Comparison of ENCODE assay signal across 8 mouse cellular contexts in genomic region chr5:142400181-142400883, GRCm38 (mm10). TPM values are rescaled to one million over a fixed set of nuclear protein-coding genes. Genes with fewer than 3 reads are reported as not detected.
DNase-seq lines count a peak whose midpoint lies in the region; ATAC-seq and TF ChIP-seq lines count a peak whose summit lies in the region.

No protein-coding gene starts in this region.

- TF ChIP-seq POLR2A in MEL (IDR thresholded peaks at IDR 0.05; ENCODE audit: control insufficient read depth in 1 of 2, insufficient read depth in 1 of 2, low read depth in 1 of 2, low read length in 2 of 2, poor library complexity in 1 of 2) = no peak

- intact Hi-C loops in left cerebral cortex, postnatal 4 days (cut with DNase I) = loop anchor here (5.0 kb wide), 1 partner anchor 33 kb away; no protein-coding TSS in a partner anchor
- intact Hi-C loops in left cerebral cortex, postnatal 14 days (cut with DNase I) = no loop called here

- peaks cover 0 to 20% of the 10 kb centered on the region in 2 experiments; a peak in 3 of 4 replicates for H3K4me1 ChIP-seq in MEL (ENCODE audit: control insufficient read depth in 1 of 2, insufficient read depth in 2 of 2, low read length in 2 of 2)
- peaks cover 27% of the 10 kb centered on the region for H3K4me1 ChIP-seq in forebrain, embryonic 14.5 days (ENCODE audit: control insufficient read depth, insufficient read depth, low read length)
- peaks cover 32% of the 10 kb centered on the region for H3K4me1 ChIP-seq in kidney, postnatal 0 days (replicated peaks; ENCODE audit: insufficient read depth, low read length)
- peaks cover 64% of the 10 kb centered on the region for H3K4me1 ChIP-seq in midbrain, embryonic 10.5 days

- H3K4me3 ChIP-seq in MEL (ENCODE audit: control insufficient read depth in 1 of 2, insufficient read depth in 1 of 2, low read depth in 2 of 2, low read length in 2 of 2) = peak overlapping the region; percentile 60 to 88
- H3K4me3 ChIP-seq in forebrain, embryonic 14.5 days (ENCODE audit: low read depth, low read length) = peak overlapping the region; percentile 96
- H3K4me3 ChIP-seq in kidney, postnatal 0 days (replicated peaks; ENCODE audit: low read depth, low read length) = peak overlapping the region; percentile 6; the same call in 1 of the 2 replicates
- peak overlapping the region; percentile 96 for H3K4me3 ChIP-seq in midbrain, embryonic 10.5 days

- peak; percentile 30 to 45 for DNase-seq in cerebellum, postnatal 10 days
- no peak for DNase-seq in cerebellum, adult 11-12 months
- DNase-seq in MEL (ENCODE audit: low read depth, low spot score) = peak; percentile 16
- no peak for DNase-seq in forebrain, embryonic 14.5 days (ENCODE audit: low spot score)
- no peak for DNase-seq in kidney, postnatal 0 days (ENCODE audit: low spot score)
- no peak for DNase-seq in midbrain, embryonic 10.5 days (ENCODE audit: low spot score)
- DNase-seq in left cerebral cortex, postnatal 4 days = no peak
- no peak for DNase-seq in left cerebral cortex, postnatal 14 days (ENCODE audit: low spot score in 2 of 2)

- H3K9me3 ChIP-seq in MEL (replicated peaks; ENCODE audit: insufficient read depth, low read length) = no peaks in the 10 kb centered on the region
- no peaks in the 10 kb centered on the region for H3K9me3 ChIP-seq in forebrain, embryonic 14.5 days (replicated peaks; ENCODE audit: control insufficient read depth, low read length)
- no peaks in the 10 kb centered on the region for H3K9me3 ChIP-seq in kidney, postnatal 0 days (replicated peaks; ENCODE audit: low read length)
- H3K9me3 ChIP-seq in midbrain, embryonic 10.5 days (replicated peaks) = no peaks in the 10 kb centered on the region

- peak overlapping the region; percentile 68 for H3K9ac ChIP-seq in MEL (ENCODE audit: control insufficient read depth, low read depth, low read length, poor library complexity, severe bottlenecking)
- H3K9ac ChIP-seq in forebrain, embryonic 14.5 days (ENCODE audit: low read length) = peak overlapping the region; percentile 93
- no peak overlapping the region; the same call in 1 of the 2 replicates for H3K9ac ChIP-seq in kidney, postnatal 0 days (ENCODE audit: low read depth, low read length)

- H3K4me2 ChIP-seq in forebrain, embryonic 14.5 days (ENCODE audit: low read length) = peak overlapping the region; percentile 92
- H3K4me2 ChIP-seq in kidney, postnatal 0 days (ENCODE audit: low read length) = peak overlapping the region; percentile 83

- TF ChIP-seq CTCF in MEL (IDR thresholded peaks at IDR 0.05 in 2 of 3, conservative IDR thresholded peaks at IDR 0.05 in 1 of 3; ENCODE audit: control insufficient read depth in 1 of 3, insufficient read depth in 1 of 3, low read depth in 2 of 3, low read length in 3 of 3, poor library complexity in 1 of 3, severe bottlenecking in 1 of 3) = no peak
- no peak for TF ChIP-seq CTCF in kidney, postnatal 0 days (IDR thresholded peaks at IDR 0.05; ENCODE audit: low read depth)

- no peaks in the 10 kb centered on the region for H3K27me3 ChIP-seq in MEL (ENCODE audit: control insufficient read depth in 1 of 2, insufficient read depth in 2 of 2, low read length in 2 of 2)
- H3K27me3 ChIP-seq in forebrain, embryonic 14.5 days (replicated peaks; ENCODE audit: control insufficient read depth, insufficient read depth, low read length) = no peaks in the 10 kb centered on the region
- no peaks in the 10 kb centered on the region for H3K27me3 ChIP-seq in kidney, postnatal 0 days (ENCODE audit: insufficient read depth, low read length)
- H3K27me3 ChIP-seq in midbrain, embryonic 10.5 days (ENCODE audit: low read depth, poor library complexity, severe bottlenecking) = no peaks in the 10 kb centered on the region

- no peak for ATAC-seq in forebrain, embryonic 14.5 days
- no peak for ATAC-seq in kidney, postnatal 0 days (replicated peaks; ENCODE audit: low FRiP score, low read depth)

- no peak overlapping the region for H3K27ac ChIP-seq in MEL (ENCODE audit: control insufficient read depth, low read depth, low read length)
- no peak overlapping the region for H3K27ac ChIP-seq in forebrain, embryonic 14.5 days (ENCODE audit: low read depth, low read length)
- no peak overlapping the region for H3K27ac ChIP-seq in kidney, postnatal 0 days
- H3K27ac ChIP-seq in midbrain, embryonic 10.5 days (replicated peaks) = peak overlapping the region; percentile 95

- H3K36me3 ChIP-seq in MEL (ENCODE audit: control insufficient read depth in 1 of 2, insufficient read depth in 2 of 2, low read length in 2 of 2) = peaks cover 0 to 7% of the 10 kb centered on the region in 2 experiments; a peak in 1 of 4 replicates
- no peaks in the 10 kb centered on the region for H3K36me3 ChIP-seq in forebrain, embryonic 14.5 days (ENCODE audit: control insufficient read depth, insufficient read depth, low read length)
- H3K36me3 ChIP-seq in kidney, postnatal 0 days (ENCODE audit: insufficient read depth, low read length) = no peaks in the 10 kb centered on the region; the same call in 1 of the 2 replicates
- peaks cover 15% of the 10 kb centered on the region for H3K36me3 ChIP-seq in midbrain, embryonic 10.5 days

- TF ChIP-seq RAD21 in MEL (IDR thresholded peaks at IDR 0.05; ENCODE audit: low read depth, low read length) = no peak

- 34% methylated on average over 17 of the region's 17 CpGs for WGBS in forebrain, embryonic 14.5 days
- 25% methylated on average over 17 of the region's 17 CpGs for WGBS in kidney, postnatal 0 days
- WGBS in midbrain, embryonic 10.5 days = 35% methylated on average over 17 of the region's 17 CpGs

- peaks cover 31% of the 10 kb centered on the region for H3K79me2 ChIP-seq in MEL (ENCODE audit: control insufficient read depth, insufficient read depth, low read length, poor library complexity)

- TF ChIP-seq EP300 in MEL (IDR thresholded peaks at IDR 0.05; ENCODE audit: low read depth in 1 of 2, low read length in 2 of 2) = no peak

TF ChIP-seq in MEL, 35 proteins besides CTCF, POLR2A, EP300 and RAD21:
- TF ChIP-seq MXI1 (IDR thresholded peaks at IDR 0.05; ENCODE audit: low read depth, low read length) (no peak), SIN3A (IDR thresholded peaks at IDR 0.05; ENCODE audit: low read length) (no peak), ZKSCAN1 (IDR thresholded peaks at IDR 0.05; ENCODE audit: low read depth, low read length) (no peak), GATA1 (IDR thresholded peaks at IDR 0.05; ENCODE audit: low read depth, low read length) (no peak), ZC3H11A (IDR thresholded peaks at IDR 0.05; ENCODE audit: low read depth, low read length) (no peak), MAX (IDR thresholded peaks at IDR 0.05; ENCODE audit: low read length) (no peak), TCF12 (IDR thresholded peaks at IDR 0.05; ENCODE audit: low read depth, low read length) (no peak), TBP (IDR thresholded peaks at IDR 0.05; ENCODE audit: low read depth, low read length) (no peak), MAFK (IDR thresholded peaks at IDR 0.05; ENCODE audit: borderline replicate concordance, low read depth, low read length) (no peak), ZNF384 (IDR thresholded peaks at IDR 0.05; ENCODE audit: low read depth, low read length) (no peak), JUND (IDR thresholded peaks at IDR 0.05; ENCODE audit: low read depth, low read length) (no peak), ELF1 (IDR thresholded peaks at IDR 0.05; ENCODE audit: low read depth, low read length) (no peak), BHLHE40 (IDR thresholded peaks at IDR 0.05; ENCODE audit: borderline replicate concordance, low read depth, low read length) (no peak), KAT2A (conservative IDR thresholded peaks at IDR 0.05; ENCODE audit: low read depth, low read length) (no peak)

RNA-seq across cellular contexts. Expression of gene Foxk1, which starts 1.0 kb away (rescaled TPM):
- total RNA-seq in MEL (2012; rRNA removed) = 8.2 and 9.1 TPM in 2 replicates
- polyA plus RNA-seq in MEL (2012; ENCODE audit: insufficient read depth in 1 of 2, insufficient read length in 2 of 2, low read depth in 1 of 2, low replicate concordance in 2 of 2, missing spikeins in 1 of 2) = 10 to 100 TPM in 1 of 2 experiments, not detected in 1; 20.2 TPM
- 1.8 and 2.8 TPM in 2 replicates for polyA plus RNA-seq in forebrain, embryonic 14.5 days (2014; fragmentation: Nextera tagmentation; extraction: Ambion mirVana)
- 5.6 and 5.8 TPM in 2 replicates for polyA plus RNA-seq in kidney, postnatal 0 days (2015; fragmentation: Nextera tagmentation; extraction: Ambion mirVana)
- polyA plus RNA-seq in midbrain, embryonic 10.5 days (2016; fragmentation: Nextera tagmentation; extraction: Ambion mirVana) = 3.7 and 5.3 TPM in 2 replicates
- 10 to 100 TPM; 34.5 to 35.6 TPM for total RNA-seq in left cerebral cortex, postnatal 4 days (2021)
- total RNA-seq in left cerebral cortex, postnatal 14 days (2021) = 10 to 100 TPM; 40.6 to 43.4 TPM

Comparison
In these comparisons a context has a peak if more than half of its experiments do, and no peak if none do; other contexts are left out.
1. DNase-seq: peak in cerebellum, postnatal 10 days (2 of 2) and MEL (single experiment); none in cerebellum, adult 11-12 months (single experiment), forebrain, embryonic 14.5 days (single experiment), kidney, postnatal 0 days (single experiment), midbrain, embryonic 10.5 days (single experiment), left cerebral cortex, postnatal 4 days (single experiment) and left cerebral cortex, postnatal 14 days (0 of 2).
2. H3K4me3 ChIP-seq: peak in every context shown above with its lines; median percentile 96 in forebrain, embryonic 14.5 days; 96 in midbrain, embryonic 10.5 days; 74 in MEL; 6 in kidney, postnatal 0 days.